Mouse (Mus musculus): ENCODE data around the gene Dhx33.

Dhx33 gene

DNA sequence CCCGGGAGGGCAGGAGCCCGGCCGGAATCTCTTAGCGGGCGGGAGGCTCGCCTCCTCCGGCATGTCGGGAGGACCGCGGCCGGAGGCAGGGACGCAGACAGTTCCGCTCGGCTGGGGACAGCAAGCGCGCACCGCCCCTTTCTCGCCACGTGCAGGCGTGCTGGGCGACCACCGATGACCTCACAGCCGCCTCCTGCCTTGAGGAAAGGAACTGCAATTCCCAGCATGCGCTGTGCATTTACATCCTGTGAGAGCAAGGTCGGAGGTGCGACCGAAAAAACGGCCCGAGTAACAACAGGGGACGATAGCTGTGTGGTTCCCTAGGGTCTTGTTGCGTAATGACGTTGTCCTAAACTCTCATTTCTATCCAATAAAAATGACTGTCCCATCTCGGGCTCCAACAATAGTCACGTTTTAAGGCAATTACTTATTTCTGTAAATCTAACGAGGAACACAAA is at the start of gene Dhx33:
Gene Dhx33, minus strand, starts transcription at position 122 of the 458 bp plus-strand sequence.
- peak; percentile 98 for DNase-seq

DNA sequence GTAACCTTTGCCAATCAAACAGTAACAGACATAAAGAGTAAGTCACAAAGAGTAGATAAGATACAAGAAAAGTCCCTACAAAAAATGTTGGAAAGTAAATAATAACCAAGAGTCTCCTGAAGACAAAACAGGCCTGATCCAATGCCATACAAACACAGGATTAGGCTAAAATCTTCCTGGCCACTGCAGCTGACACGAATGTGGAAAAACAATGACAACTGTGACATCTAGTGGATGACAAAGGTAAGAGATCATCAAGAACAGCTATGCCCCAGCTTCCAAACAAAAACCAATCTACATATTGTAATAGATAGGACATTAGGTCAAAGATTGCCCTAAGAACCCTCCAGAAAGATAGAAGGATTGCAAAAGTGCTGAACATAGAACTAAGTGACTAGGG is 48.3 kb upstream of the Dhx33 start:
- peak in 1 of 2 experiments; percentile 11 for DNase-seq

DNA sequence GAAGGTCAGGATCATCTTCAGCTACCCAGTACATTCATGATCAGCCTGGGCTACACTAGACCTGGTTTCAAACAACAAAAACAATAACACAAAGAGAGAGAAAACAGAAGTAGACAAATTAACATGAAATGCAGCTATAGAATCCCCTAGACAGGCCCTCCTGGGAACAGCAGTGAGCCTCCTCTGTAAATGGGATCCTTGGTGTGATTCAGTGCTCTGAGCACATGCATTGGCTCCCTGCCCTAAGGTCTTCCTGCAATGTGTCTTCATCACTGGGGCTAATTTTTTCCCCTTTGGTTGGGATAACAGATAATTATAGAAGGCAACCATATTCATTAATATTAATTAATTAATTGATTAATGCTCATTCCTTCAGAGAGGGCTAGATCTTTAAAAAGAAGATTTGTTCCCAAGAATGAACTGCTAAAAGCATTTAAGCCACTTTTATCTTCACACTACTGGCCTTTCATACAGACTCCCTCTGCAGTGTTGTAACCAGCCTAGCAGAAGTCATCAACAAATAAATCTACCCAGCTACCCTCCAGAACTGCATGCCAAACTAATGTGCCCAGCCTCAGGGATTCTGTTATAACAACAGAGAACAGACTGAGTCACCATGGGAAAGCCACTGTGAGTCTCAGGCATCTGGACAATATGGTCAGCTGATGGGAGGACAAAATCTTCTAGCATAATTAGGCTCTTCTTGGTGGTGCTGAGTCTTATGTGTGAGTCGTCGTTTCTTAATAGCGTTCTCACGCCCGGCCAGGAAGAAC is 35.5 kb upstream of the Dhx33 start:
- DNase-seq = no peak

DNA sequence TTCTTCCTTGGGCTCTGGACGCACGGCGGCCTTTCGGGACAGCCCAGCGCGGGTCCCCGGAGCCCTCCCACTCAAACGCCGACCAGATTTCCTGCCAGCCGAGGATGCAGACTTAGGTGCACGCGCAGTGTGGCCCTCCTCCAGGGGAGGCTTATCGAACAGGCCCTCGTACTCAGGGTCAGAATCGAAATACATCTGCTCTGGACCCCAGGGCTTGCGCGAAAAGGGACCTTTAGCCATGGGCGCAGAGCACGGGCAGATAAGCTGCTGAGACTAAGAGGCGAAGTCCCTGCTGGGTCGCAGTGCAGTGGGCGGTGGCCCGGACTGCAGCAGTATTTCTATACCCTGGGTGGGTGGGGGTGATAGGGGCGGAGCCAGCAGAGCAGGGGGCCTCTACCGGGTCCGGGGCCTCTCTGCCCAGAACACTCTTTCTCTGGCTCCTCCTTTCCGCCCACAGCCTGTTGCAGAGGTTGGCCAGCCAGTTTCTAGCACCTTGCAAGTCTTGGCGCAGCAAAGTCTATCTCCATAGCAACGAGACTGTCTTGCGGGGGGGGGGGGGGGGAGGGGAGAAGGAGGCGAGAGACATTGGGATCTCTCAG is 29.0 kb upstream of the Dhx33 start, which contains the start of gene 6330403K07Rik:
Gene 6330403K07Rik, minus strand, starts transcription at position 351 of the 599 bp plus-strand sequence.
- DNase-seq = peak; percentile 59 to 82

DNA sequence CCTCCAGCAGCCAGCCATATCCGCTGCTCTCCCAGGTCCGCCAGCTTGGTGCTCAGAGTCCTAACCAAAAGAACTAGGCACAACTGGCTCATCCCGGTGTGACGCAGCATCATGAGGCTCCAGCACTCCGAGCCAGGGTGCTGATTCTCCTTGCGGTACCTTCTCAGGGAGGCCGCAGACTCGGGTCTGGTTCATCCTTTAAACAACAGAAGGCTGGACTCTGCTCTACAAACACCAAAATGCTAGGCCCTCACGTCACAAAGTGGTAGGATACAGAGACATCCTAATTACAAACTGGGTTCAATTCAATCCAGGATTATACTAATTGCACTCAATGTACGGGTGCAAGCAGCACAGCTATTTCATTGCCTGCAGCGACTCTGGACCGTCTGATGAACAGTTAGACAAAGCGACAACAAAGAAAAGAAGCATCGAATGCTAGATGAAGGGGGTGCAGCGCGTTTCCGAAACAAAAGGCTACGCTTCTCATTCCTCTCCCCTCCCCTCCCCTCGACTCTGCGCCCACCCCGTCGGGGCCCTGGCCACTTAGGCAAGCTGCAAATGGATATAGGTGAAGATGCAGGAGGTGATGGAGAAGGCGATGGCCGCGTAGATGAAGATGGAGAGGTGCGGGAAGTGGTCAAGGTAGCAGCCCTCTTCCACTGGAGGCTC is 28.4 kb upstream of the Dhx33 start:
- no peak for DNase-seq

DNA sequence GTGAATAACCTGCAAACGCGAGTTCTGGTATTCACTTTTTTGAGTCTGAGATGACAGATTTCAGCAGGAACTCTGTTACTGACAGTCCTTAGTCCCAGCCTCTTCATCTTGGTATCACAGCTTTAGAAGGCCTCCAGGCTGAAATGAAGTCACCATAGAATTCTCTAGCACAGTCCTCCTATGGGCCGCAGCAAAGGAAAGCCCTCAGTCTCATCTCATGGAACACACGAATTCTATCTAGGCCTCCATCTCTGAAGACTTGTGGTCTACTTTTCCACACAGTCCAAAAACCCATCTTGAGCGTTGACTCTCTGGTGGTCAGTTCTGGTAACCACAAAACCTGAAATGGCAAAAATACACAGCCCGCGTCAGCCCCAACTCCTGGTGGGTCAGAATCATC is 27.8 kb upstream of the Dhx33 start:
- no peak for DNase-seq

DNA sequence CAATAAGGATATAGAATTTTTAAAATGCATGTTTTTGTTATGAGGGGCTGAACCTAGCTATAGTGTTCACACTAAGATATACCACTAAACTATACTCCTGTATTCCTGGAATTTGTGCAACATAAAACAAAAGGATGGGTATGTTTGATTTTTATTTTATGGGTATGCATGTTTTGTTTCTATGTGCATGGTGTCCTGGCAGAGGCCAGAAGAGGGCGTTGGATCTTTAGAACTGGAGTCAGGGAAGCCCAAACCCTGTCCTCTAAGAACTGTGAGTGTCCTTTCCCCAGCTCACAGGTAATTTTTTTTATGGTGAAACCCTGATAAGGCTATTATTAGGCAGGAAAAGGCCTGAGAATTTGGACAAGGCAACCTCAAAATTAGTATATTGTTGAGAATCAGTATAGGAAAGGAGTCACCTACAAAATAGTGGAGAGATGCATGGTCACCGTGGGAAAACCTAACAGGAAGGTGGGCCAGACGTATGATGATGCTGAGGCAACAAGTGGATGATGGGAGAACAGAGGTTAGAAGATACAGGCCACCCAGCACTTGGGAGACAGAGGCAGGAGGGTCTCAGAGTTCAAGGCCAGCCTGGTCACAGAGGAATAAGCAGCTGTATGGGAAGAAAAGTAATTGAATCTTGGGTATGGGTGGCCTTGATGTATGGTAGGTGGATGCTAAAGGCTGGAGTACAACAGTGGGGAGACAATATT is 25.3 kb upstream of the Dhx33 start:
- no peak for DNase-seq

DNA sequence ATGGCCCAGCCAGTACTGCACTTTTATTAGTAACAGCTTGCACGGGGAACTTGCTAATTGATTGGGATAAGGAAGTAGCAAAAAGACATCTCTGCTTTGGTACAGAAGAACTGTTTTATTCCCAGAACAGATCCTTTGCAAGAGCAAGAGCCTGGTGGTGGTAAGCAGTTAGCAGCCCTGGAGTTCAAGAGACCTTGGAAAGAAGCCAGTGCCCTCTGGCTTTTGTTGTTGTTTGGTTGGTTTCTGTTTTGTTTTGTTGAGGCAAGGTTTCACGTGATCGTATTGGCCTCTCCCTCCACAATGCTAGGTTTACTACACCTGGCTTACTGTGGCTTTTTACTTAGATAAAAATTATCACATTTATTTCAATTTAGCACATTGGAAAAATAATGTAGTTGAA is 24.0 kb upstream of the Dhx33 start:
- no peak for DNase-seq

DNA sequence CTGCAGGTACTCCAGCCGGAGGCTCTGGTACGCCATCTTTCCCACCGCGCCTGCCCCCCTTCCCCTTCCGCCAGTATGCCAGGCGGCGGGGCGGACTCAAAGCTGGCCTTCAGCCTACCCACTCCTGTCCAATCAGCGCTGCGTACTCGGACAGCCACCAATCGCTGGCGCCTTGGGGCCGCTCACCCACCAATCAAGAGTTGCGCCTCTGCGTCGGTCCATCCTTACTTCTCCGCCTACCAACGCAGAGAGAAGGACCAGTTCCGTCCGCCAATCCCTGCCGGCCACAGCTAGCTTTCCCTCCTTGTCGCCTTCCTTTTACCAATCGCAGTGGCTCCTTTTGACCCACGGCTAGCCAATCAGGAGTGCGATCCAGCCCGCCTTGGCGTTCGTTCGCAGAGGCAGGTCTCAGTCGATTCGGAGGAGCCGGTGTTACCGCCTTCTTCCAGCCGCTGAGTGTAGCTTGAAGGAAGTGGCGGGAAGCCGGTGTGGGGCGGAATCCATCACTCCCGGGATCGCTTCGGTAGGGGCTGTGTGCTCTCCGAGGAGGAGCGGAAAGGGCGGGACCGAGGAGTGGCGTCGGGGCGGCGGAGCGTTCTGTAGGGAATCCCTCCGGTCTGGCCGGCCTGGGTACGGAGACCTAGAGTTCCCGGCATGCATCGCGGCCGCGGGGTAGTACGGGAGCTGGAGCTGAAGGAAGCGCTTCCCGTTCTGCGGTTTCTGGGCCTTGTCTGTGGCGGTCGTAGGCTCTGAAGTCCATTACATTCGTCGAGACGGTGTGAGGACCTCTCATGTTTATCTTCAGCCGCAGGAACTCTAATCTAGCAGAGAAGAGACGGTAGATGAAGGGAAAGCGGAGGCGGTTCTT is 15.2 kb upstream of the Dhx33 start, which contains the start of the genes Mis12 and Derl2:
Gene Mis12, plus strand, starts transcription at position 411 of the 868 bp plus-strand sequence.
Gene Derl2, minus strand, starts transcription at position 641 of the 868 bp plus-strand sequence.
- DNase-seq = peak; percentile 98 to 100

DNA sequence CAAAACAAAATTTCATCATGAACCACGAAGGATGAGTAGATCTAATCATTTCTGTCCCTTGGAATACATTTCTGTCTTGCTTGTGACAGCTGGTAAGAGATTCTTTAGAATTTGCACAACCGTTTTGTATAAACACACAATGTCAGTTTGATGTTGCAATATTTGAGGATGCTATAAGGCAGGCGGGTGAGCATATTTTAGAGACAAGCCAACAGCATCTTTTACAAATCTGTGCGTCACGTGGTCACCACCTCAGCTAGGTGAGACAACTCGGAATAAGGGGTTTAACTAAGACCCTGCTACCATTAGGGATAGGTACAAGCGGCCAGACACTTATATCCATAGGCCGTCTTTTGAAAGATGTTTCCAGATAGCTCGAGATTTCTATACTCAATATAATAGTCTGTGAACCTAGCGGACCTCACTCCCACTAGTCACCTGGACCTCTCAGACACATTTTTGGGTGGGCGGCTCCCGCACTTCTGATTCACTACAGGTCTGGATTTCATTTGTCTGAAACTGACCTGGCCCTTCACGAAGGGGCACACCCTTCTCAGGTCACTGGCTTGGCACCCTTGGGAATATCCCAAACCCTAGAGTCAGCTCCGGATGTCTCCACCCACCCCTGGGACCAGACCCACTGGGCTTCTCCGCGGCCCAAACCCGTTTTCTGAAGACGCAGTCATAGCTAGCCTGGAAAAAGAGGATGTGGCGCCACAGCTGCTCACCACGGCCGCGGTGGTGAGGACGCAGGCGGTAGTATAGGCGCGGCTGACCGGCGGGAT is 14.4 kb upstream of the Dhx33 start:
- no peak for DNase-seq

DNA sequence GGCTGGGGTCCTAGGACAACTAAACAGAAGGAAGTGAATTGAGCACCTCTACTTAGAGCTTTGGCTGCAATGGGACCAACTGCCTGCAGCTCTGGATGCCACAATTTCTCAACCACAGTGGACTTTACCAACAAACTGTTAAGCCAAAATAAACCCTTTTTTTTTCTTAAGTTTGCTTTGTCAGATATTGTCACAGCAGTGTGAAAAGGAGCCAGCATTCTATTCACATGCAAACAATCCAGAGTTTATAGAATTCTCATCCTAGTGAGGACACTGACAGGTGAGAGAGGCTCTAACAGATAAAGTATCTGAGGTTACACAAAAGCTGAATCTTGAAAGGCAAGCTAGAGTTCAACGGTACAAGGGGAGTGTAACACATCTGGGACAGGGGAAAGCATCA is 12.8 kb upstream of the Dhx33 start:
- DNase-seq = no peak

DNA sequence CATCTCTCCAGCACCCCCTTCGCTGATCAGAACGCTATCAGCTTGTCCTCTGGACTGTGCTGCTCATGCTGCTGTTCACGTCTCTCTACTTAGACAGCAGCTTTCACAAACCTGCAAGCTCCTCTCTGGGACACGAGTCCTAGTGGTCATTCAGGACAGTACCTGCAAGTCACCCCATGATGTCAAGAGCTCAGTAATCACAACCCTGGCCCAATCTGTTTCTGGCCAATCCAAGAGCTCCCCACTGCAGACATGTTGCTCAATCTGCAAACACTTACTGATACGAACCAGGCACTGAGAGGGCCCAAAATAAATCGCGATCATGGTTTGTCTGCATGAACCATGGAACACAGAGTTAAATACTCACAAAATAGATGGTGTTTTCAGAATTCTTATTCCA is 8.5 kb upstream of the Dhx33 start:
- peak in 1 of 2 experiments; percentile 46 for DNase-seq

DNA sequence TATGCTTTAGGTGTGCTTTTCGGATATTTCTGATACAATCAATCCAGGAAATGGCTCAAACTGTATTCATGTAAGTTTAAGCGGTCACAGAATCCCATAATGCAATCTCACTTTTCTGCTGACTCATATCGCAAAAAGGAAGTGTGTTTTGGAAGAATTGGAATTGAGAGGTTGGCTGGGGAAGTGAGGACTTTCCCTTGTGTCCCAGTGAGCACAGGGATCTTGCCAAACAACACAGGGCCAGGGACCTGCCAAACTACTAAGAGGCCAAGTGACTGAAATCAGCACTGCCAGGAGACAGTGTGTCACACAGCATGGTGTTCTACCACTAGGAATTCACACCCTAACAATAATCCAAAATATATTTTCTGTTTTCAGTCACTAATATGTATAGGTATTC is 4.1 kb upstream of the Dhx33 start:
- DNase-seq = no peak

DNA sequence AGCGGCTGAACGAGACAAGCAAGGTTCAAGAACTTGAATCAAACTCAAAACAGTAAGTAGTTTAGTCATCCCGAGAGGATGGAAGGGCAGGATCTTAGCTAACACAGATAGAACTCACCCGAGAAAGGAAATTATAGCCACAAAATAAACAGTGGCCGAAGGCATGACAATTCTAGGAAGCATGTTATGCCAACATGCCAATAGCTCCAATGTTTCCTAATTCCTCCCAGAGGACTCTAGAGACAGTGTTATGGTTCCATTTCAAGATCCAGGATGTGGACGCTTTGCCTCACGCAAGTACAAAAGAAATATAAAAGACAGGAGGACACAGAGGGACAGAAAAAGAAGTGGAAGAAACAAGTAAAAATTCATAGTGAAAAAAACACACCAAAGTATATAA is 3.6 kb upstream of the Dhx33 start:
- peak in 1 of 2 experiments; percentile 13 for DNase-seq

DNA sequence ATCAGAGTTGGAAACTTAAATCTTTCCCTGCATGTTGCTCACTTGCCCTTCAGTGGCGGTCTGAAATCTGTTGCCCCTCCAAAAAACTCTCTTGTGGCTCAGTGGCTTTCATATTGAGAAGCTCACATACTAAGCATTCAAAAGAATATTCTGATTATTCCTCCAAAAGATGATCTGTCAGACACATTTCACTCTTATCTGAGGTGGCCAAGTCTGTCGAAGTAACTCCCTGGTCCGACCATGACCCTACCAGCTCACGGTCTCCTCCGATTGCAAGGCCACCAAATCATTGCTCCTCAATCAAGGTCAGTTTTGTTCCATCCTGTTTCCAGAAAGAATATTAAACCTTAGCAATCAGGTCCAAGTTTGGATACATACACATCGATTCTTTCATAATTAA is 2.8 kb upstream of the Dhx33 start:
- no peak for DNase-seq

DNA sequence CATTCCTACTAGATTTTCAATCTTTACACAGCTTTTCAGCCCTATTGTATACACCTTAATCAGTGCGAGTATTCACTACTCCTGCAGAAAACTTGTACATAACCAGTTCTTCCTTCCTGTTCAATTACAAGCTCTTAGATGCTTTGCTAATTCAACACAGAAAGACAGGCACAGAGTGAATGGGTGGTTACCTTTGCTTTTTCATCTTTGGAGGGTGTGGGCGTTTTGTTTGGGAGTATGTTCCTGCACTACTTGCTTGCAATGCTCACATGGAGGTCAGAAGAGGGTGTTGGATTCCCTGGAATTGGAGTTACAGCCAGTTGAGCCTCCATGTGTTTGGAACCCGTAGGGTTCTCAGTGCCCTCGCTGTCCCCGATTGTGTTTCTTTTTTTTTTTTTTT is 809 bp upstream of the Dhx33 start:
- DNase-seq = no peak

DNA sequence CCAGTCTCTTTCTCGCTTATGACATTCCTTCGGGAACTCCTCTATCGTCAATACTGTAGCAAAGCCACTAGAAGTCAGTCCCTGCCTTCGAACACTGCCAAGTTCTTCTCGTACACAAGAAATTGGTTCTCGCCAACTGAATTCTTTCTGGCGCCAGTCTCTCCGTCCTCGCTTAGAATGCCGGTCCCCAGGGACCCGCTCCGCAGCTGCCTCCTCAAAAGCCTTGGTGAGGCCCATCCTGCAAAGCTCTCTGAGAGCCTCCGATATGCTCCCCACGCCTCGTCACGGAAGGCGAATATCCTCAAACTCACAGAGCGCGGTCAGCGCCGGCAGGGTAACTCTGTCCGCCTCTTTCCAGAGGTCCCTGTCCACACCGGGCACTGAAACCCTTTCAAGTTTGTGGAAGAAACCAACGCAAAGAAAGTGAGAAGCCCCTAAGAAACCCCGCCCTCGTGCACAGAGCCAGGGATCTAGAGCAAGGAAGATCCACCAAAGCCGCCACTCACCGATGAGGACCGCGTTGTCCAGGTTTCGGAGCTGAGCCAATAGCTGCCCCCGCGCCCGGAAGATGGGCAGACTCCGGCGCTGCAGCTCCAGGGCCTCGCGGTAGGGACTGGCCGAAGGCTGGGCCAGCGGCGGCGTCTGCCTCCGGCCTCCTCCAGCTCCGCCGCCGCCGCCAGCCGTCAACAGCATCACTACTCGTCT is 474 bp downstream of the Dhx33 start:
- no peak for DNase-seq

DNA sequence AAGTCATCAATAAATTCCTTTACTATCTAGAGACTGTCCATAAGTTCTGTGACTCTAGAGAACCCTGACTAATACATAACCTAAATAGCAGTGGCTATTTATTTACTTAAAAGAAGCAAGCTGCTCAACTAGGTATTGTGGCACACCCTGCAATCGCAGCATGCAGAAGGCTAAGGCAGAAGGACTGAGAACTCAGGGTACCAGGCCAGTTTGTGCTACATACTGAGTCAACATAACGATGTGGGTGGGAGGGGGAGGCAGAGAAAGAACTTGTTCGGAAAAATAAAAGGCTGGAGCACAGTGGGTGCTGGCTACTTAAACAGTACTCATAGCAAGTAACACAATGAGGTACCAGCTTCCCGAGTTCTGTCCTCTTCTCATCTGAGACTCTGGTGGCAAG is 3.1 kb downstream of the Dhx33 start:
- DNase-seq = no peak

DNA sequence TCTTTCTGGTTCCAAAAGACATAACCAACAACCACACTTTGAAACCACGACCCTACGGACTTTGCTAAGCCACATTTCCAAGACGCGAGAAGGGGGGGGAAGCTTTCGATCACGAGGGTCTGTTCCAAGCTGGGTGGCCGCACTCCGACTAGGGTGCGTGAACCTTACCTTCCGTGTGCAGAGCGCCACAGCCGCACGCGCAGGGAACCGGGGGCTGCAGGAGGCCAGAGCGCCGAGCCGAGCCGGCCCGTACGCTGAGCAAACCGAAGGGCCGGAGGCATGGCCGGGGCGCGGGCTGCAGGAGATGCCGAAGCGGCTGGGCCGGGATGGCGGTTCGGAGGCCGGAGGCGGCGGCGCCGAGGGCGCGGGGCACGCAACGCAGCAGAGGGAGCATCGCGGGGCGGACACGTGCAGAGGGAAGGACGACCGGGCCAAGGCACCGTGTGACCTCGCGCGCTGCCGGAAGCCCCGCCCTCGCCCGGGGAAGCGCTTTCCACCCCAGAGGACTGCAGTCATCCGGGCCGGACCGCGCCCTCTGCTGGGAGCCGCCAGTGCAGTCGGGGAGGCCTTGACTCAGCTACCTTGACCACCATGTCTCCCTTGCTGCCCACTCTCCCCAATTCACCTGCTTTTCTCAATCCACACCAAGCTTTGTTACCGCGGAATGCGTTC is 21.5 kb downstream of the Dhx33 start, which contains the start of gene C1qbp:
Gene C1qbp, minus strand, starts transcription at position 470 of the 672 bp plus-strand sequence.
- DNase-seq = peak; percentile 95 to 97

DNA sequence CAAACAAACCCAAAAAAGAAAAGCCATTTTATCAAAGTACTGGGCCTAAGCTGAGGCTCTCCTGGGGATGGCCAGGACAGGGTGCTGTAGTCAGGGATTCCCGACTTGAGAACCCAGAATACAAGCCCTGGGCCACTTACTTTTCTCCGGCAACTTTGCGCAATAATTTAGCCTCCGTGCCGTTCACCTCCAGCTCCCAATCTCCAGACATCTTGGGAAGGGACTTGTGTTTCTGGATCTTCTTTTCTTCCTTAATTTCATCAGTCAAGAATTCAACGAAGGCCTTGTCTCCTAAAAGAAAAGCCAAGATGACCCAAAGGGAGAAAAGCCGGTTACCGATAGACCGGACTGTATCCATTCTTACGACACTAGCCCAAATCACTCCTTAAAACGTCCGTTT is 22.2 kb downstream of the Dhx33 start:
- no peak for DNase-seq

All from lung, postnatal 4 days (tissue).